Mouse (Mus musculus): Measurements from ENCODE around the gene Dlx1. TPM values are rescaled to one million over a fixed set of nuclear protein-coding genes. Genes with fewer than 3 reads are reported as not detected.

Gene Dlx1
- polyA plus RNA-seq, 1 experiment from 2014 or later, result 31.5 TPM

DNA sequence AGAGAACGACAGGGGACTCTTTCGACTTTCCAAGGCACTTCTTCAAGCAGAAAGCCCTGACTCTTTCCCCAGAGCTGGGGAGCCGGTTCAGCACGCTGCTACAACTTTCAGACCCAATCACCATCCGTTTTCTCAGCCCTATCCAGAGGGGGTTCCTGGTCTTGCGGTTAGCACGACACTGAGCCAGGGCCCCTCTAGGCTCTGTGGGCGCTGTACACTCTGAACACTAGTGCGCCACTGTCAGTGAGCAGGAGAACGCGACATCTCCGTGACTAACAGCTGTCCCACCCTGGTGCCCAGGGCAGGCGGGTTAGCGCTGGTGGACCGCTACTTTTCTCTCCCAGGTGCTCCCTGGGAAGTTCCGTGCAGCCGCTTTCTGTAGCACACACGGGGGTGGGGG is 23.8 kb downstream of the Dlx1 start:
- Histone ChIP-seq H3K4me2 (ENCODE audit: low read length) (no peak overlapping the region), H3K27ac (ENCODE audit: low read length) (no peak overlapping the region), H3K4me1 (ENCODE audit: control insufficient read depth, insufficient read depth, low read length) (peaks cover 4% of the 10 kb centered on the region), H3K9ac (ENCODE audit: low read depth, low read length) (no peak overlapping the region), H3K27me3 (ENCODE audit: control insufficient read depth, insufficient read depth, low read depth, low read length) (peaks cover 49% of the 10 kb centered on the region), H3K4me3 (ENCODE audit: low read depth, low read length) (no peak overlapping the region), H3K9me3 (replicated peaks; ENCODE audit: control insufficient read depth, low read length, poor library complexity, severe bottlenecking) (no peaks in the 10 kb centered on the region), H3K36me3 (ENCODE audit: control insufficient read depth, insufficient read depth, low read length) (no peaks in the 10 kb centered on the region)
- 2% methylated on average over 16 of the region's 18 CpGs for WGBS
- no peak for ATAC-seq

DNA sequence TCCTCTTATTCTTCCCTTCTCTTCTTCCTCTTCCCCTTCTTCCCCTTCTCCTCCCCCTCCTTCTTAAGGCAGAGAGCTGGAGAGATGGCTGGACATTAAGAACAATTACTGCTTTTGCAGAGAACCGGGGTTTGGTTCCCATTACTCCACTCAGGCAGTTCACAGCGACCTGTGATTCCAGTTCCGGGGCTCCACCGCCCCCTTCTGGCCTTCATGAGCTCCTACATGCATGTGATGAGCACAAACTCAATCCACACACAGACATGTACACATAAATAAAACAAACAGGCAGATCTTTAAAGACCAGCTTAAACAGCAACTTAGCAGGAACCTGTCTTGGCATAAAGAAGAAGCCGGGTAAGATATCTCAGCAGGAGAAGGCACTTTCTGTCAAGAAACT is 28.2 kb downstream of the Dlx1 start:
- Histone ChIP-seq H3K4me3 (ENCODE audit: low read depth, low read length) (no peak overlapping the region), H3K4me1 (ENCODE audit: control insufficient read depth, insufficient read depth, low read length) (peaks cover 3% of the 10 kb centered on the region), H3K27me3 (ENCODE audit: control insufficient read depth, insufficient read depth, low read depth, low read length) (peaks cover 26% of the 10 kb centered on the region), H3K27ac (ENCODE audit: low read length) (no peak overlapping the region), H3K4me2 (ENCODE audit: low read length) (no peak overlapping the region), H3K9me3 (replicated peaks; ENCODE audit: control insufficient read depth, low read length, poor library complexity, severe bottlenecking) (no peaks in the 10 kb centered on the region), H3K9ac (ENCODE audit: low read depth, low read length) (no peak overlapping the region), H3K36me3 (ENCODE audit: control insufficient read depth, insufficient read depth, low read length) (no peaks in the 10 kb centered on the region)
- ATAC-seq, result no peak
- WGBS, result 79% methylated on average over 5 of the region's 5 CpGs

DNA sequence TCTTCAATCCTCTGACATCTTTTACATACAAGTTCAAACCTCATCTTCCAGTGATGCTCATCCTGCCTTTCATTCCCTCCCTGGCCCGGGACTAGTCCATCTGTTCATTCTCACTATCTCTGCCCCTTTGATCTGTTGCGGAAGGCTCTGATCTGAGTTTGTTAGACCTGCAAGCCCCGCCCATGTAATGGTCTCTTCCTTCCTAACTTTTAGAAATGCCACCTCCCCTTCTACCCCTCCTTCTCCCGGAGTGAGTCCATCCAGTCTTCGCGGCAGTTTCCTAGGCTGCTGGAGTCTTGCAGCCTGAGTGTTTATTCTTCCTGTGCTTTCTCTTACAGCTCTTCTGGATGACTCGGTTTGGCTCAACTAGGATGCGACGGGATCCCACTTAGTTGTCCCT is 38.6 kb downstream of the Dlx1 start:
- Histone ChIP-seq H3K4me2 (ENCODE audit: low read length) (no peak overlapping the region), H3K9me3 (replicated peaks; ENCODE audit: control insufficient read depth, low read length, poor library complexity, severe bottlenecking) (no peaks in the 10 kb centered on the region), H3K36me3 (ENCODE audit: control insufficient read depth, insufficient read depth, low read length) (no peaks in the 10 kb centered on the region), H3K4me3 (ENCODE audit: low read depth, low read length) (no peak overlapping the region), H3K27ac (ENCODE audit: low read length) (no peak overlapping the region), H3K9ac (ENCODE audit: low read depth, low read length) (no peak overlapping the region), H3K27me3 (ENCODE audit: control insufficient read depth, insufficient read depth, low read depth, low read length) (no peaks in the 10 kb centered on the region), H3K4me1 (ENCODE audit: control insufficient read depth, insufficient read depth, low read length) (no peaks in the 10 kb centered on the region)
- 88% methylated on average over 9 of the region's 9 CpGs for WGBS
- ATAC-seq, result no peak

DNA sequence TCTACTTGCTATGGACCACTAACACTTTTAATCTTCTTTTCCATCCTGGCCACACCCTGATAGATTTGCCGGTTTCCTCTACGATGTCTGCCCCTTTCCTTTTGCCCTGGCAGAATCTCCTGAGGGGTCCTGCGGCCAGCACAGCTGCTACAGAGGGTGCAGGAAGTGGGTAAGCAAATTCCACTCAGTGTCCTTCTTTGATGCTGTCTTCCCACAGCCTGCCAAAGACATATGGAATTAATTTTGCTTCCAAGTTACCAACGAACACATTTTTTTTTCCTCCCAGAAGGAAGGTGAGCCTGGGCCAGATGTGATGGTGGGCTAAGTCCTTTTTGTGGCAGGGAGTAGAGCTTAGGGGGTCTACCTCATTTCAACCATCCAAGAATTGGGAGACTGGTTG is 45.8 kb downstream of the Dlx1 start:
- 82% methylated on average over 4 of the region's 4 CpGs for WGBS
- no peaks in the 10 kb centered on the region for H3K36me3 ChIP-seq (ENCODE audit: control insufficient read depth, insufficient read depth, low read length)
- no peak for ATAC-seq
- no peak overlapping the region for H3K4me2 ChIP-seq (ENCODE audit: low read length)
- no peaks in the 10 kb centered on the region for H3K9me3 ChIP-seq (replicated peaks; ENCODE audit: control insufficient read depth, low read length, poor library complexity, severe bottlenecking)
- no peak overlapping the region for H3K27ac ChIP-seq (ENCODE audit: low read length)
- H3K4me3 ChIP-seq (ENCODE audit: low read depth, low read length), result no peak overlapping the region
- no peaks in the 10 kb centered on the region for H3K4me1 ChIP-seq (ENCODE audit: control insufficient read depth, insufficient read depth, low read length)
- no peaks in the 10 kb centered on the region for H3K27me3 ChIP-seq (ENCODE audit: control insufficient read depth, insufficient read depth, low read depth, low read length)
- H3K9ac ChIP-seq (ENCODE audit: low read depth, low read length), result no peak overlapping the region

DNA sequence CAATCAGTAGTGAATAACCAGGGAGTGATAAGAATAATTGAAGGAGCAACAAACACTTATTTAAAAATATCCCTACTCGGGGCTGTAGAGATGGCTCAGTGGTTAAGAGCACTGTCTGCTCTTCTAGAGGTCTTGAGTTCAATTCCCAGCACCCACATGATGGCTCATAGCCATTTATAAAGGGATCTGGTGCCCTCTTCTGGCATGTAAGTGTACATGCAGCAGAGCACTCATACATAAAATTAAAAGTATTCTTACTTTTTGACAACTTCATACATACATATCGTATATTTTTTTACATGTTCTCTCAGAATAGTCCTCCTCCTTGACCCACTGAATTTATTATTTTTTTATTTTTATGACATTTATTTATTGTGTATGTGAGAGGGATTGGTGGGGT is 49.1 kb downstream of the Dlx1 start:
- peaks cover 5% of the 10 kb centered on the region; the same call in 1 of the 2 replicates for H3K4me1 ChIP-seq (ENCODE audit: control insufficient read depth, insufficient read depth, low read length)
- H3K36me3 ChIP-seq (ENCODE audit: control insufficient read depth, insufficient read depth, low read length), result no peaks in the 10 kb centered on the region
- no peak overlapping the region for H3K4me3 ChIP-seq (ENCODE audit: low read depth, low read length)
- no peaks in the 10 kb centered on the region for H3K9me3 ChIP-seq (replicated peaks; ENCODE audit: control insufficient read depth, low read length, poor library complexity, severe bottlenecking)
- H3K27ac ChIP-seq (ENCODE audit: low read length), result no peak overlapping the region
- ATAC-seq, result no peak
- no peak overlapping the region for H3K4me2 ChIP-seq (ENCODE audit: low read length)
- H3K9ac ChIP-seq (ENCODE audit: low read depth, low read length), result no peak overlapping the region
- H3K27me3 ChIP-seq (ENCODE audit: control insufficient read depth, insufficient read depth, low read depth, low read length), result peaks cover 3% of the 10 kb centered on the region; the same call in 1 of the 2 replicates
- WGBS, result 95% methylated on average over 2 of the region's 2 CpGs

DNA sequence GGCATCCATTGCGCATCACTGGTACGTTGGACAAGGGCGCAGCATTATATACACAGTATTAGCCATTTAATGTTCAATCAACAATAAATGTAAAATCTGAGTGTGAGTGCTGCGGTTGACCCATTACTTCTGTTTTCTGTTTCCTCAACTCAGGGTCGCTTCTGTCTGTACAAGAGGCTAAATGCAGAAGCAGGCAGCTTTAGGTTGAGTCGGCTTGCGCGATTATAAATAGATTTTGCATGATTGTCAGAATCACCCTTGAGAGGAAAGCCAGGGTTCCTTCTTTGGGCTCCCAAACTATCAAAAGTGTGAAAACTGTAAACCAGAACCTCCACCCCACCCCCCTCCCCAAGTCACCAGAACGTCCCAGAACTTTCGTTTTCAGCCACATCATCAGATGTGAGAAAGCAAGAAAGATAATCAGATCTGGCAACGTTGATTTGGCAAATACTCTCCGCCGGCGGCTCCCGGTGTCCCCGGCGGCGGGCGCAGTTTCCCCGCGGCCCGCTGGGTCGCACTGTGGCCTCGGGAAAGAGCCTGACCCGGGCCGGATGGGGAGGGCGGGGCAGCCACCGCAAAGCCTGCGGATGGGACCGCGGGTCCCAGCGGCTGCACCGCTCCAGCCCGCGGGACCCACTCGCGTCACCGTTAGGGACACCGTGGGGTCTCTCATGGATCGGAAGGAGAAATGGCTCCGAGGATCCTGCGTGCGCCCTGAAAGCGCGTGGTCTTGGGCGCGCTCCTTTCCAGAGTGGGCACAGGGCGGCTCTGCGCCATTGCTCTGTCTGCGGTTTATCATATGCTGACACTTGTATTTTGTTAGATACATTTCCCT is 52.9 kb downstream of the Dlx1 start:
- peak; percentile 90 for ATAC-seq
- Histone ChIP-seq H3K4me3 (ENCODE audit: low read depth, low read length) (peak overlapping the region; percentile 59), H3K4me1 (ENCODE audit: control insufficient read depth, insufficient read depth, low read length) (peaks cover 5% of the 10 kb centered on the region; the same call in 1 of the 2 replicates), H3K9me3 (replicated peaks; ENCODE audit: control insufficient read depth, low read length, poor library complexity, severe bottlenecking) (no peaks in the 10 kb centered on the region), H3K4me2 (ENCODE audit: low read length) (peak overlapping the region; percentile 94), H3K27me3 (ENCODE audit: control insufficient read depth, insufficient read depth, low read depth, low read length) (peaks cover 3% of the 10 kb centered on the region; the same call in 1 of the 2 replicates), H3K27ac (ENCODE audit: low read length) (no peak overlapping the region), H3K9ac (ENCODE audit: low read depth, low read length) (peak overlapping the region; percentile 80), H3K36me3 (ENCODE audit: control insufficient read depth, insufficient read depth, low read length) (no peaks in the 10 kb centered on the region)
- WGBS, result 10% methylated on average over 50 of the region's 50 CpGs

DNA sequence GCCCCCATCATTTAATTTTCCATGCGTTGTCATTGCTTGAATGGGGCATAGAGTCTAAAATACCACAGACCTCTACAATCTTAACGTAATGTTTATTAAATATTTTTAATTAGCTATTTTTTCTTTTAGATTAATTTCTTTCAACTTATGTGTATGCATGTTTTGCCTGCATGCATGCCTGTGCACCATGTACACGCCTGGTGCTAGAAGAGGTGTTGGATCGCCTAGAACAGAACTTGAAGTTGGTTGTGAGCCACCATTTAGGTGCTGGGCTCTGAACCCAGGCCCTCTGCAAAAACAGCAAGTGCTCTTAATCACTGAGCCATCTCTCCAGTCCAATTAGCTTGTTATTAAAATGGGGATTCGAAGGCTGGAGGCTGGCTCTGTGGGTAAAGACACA is 53.6 kb downstream of the Dlx1 start:
- H3K4me1 ChIP-seq (ENCODE audit: control insufficient read depth, insufficient read depth, low read length), result peaks cover 5% of the 10 kb centered on the region; the same call in 1 of the 2 replicates
- peaks cover 3% of the 10 kb centered on the region; the same call in 1 of the 2 replicates for H3K27me3 ChIP-seq (ENCODE audit: control insufficient read depth, insufficient read depth, low read depth, low read length)
- H3K4me3 ChIP-seq (ENCODE audit: low read depth, low read length), result peak overlapping the region; percentile 59
- 54% methylated on average over 5 of the region's 5 CpGs for WGBS
- ATAC-seq, result 0 out of 2 replicates have a peak, but pooled peaks have one; percentile 66
- no peaks in the 10 kb centered on the region for H3K9me3 ChIP-seq (replicated peaks; ENCODE audit: control insufficient read depth, low read length, poor library complexity, severe bottlenecking)
- H3K36me3 ChIP-seq (ENCODE audit: control insufficient read depth, insufficient read depth, low read length), result no peaks in the 10 kb centered on the region
- no peak overlapping the region for H3K27ac ChIP-seq (ENCODE audit: low read length)
- peak overlapping the region; percentile 94 for H3K4me2 ChIP-seq (ENCODE audit: low read length)
- H3K9ac ChIP-seq (ENCODE audit: low read depth, low read length), result peak overlapping the region; percentile 80; the same call in 1 of the 2 replicates

Other genes with a start within 250 kb of the Dlx1 start
- 114 and 117 TPM in 2 replicates for gene Slc25a12, start 160.4 kb upstream of the Dlx1 start, polyA plus RNA-seq (2015; fragmentation: Nextera tagmentation; extraction: Ambion mirVana)
- 38.1 and 45.0 TPM in 2 replicates for gene Hat1, start 139.2 kb upstream of the Dlx1 start, polyA plus RNA-seq (2015; fragmentation: Nextera tagmentation; extraction: Ambion mirVana)
- gene Metap1d, start 74.8 kb upstream of the Dlx1 start, polyA plus RNA-seq (2015; fragmentation: Nextera tagmentation; extraction: Ambion mirVana), result 30.1 and 33.0 TPM in 2 replicates
- gene Dlx2, start 18.6 kb downstream of the Dlx1 start, polyA plus RNA-seq (2015; fragmentation: Nextera tagmentation; extraction: Ambion mirVana), result 4.5 and 10.9 TPM in 2 replicates
- gene Itga6, start 217.5 kb downstream of the Dlx1 start, polyA plus RNA-seq (2015; fragmentation: Nextera tagmentation; extraction: Ambion mirVana), result 17.7 and 23.7 TPM in 2 replicates

Data from midbrain, embryonic 16.5 days (tissue).